Mouse (Mus musculus): Measurements from ENCODE around the gene Mdm2. TPM values are rescaled to one million over a fixed set of nuclear protein-coding genes. Genes with fewer than 3 reads are reported as not detected.

The Mdm2 gene
- total and polyA plus RNA-seq, 2 experiments from 2014 or later = 28.7 to 65.1 TPM

- H3K4me1 ChIP-seq (ENCODE audit: insufficient read depth, low read length) = no peaks in the 10 kb centered on the region
- ATAC-seq (ENCODE audit: low FRiP score) = no peak
- H3K9ac ChIP-seq (replicated peaks; ENCODE audit: low read length, poor library complexity, severe bottlenecking) = no peak overlapping the region
- peaks cover 62% of the 10 kb centered on the region for H3K36me3 ChIP-seq (ENCODE audit: insufficient read depth, low read length)
- no peak overlapping the region for H3K4me3 ChIP-seq (ENCODE audit: low read depth, low read length)
- H3K27ac ChIP-seq (ENCODE audit: low read depth, low read length) = no peak overlapping the region
- H3K27me3 ChIP-seq (ENCODE audit: insufficient read depth, low read length) = no peaks in the 10 kb centered on the region
- no peak for TF ChIP-seq CTCF (IDR thresholded peaks at IDR 0.05)
- H3K4me2 ChIP-seq (ENCODE audit: low read depth, low read length, poor library complexity, severe bottlenecking) = no peak overlapping the region
- no peak for DNase-seq (ENCODE audit: low spot score)
- WGBS = 100% methylated on average over 1 of the region's 1 CpGs
- H3K9me3 ChIP-seq (ENCODE audit: low read length) = no peaks in the 10 kb centered on the region
Observed at GRCm38 (mm10) chr10:117757259-117757658, 46.7 kb upstream of the Mdm2 start.

- no peaks in the 10 kb centered on the region for H3K9me3 ChIP-seq (ENCODE audit: low read length)
- H3K4me2 ChIP-seq (ENCODE audit: low read depth, low read length, poor library complexity, severe bottlenecking) = no peak overlapping the region
- whole genome bisulfite sequencing = 95% methylated on average over 5 of the region's 5 CpGs
- no peak overlapping the region for H3K4me3 ChIP-seq (ENCODE audit: low read depth, low read length)
- no peaks in the 10 kb centered on the region for H3K4me1 ChIP-seq (ENCODE audit: insufficient read depth, low read length)
- H3K27ac ChIP-seq (ENCODE audit: low read depth, low read length) = no peak overlapping the region
- DNase-seq (ENCODE audit: low spot score) = no peak
- H3K9ac ChIP-seq (replicated peaks; ENCODE audit: low read length, poor library complexity, severe bottlenecking) = no peak overlapping the region
- no peak for ATAC-seq (ENCODE audit: low FRiP score)
- no peaks in the 10 kb centered on the region for H3K27me3 ChIP-seq (ENCODE audit: insufficient read depth, low read length)
- no peak for TF ChIP-seq CTCF (IDR thresholded peaks at IDR 0.05)
- peaks cover 62% of the 10 kb centered on the region for H3K36me3 ChIP-seq (ENCODE audit: insufficient read depth, low read length)
Observed at GRCm38 (mm10) chr10:117756784-117757183, 46.2 kb upstream of the Mdm2 start.

GRCm38 (mm10) chr10:117755799-117756467, 45.4 kb upstream of the Mdm2 start:
- no peak for TF ChIP-seq CTCF (IDR thresholded peaks at IDR 0.05)
- no peaks in the 10 kb centered on the region for H3K27me3 ChIP-seq (ENCODE audit: insufficient read depth, low read length)
- ATAC-seq (ENCODE audit: low FRiP score) = no peak
- DNase-seq (ENCODE audit: low spot score) = no peak
- no peak overlapping the region for H3K4me3 ChIP-seq (ENCODE audit: low read depth, low read length)
- H3K4me1 ChIP-seq (ENCODE audit: insufficient read depth, low read length) = no peaks in the 10 kb centered on the region
- no peak overlapping the region for H3K27ac ChIP-seq (ENCODE audit: low read depth, low read length)
- H3K4me2 ChIP-seq (ENCODE audit: low read depth, low read length, poor library complexity, severe bottlenecking) = no peak overlapping the region
- WGBS = 94% methylated on average over 11 of the region's 11 CpGs
- no peak overlapping the region for H3K9ac ChIP-seq (replicated peaks; ENCODE audit: low read length, poor library complexity, severe bottlenecking)
- H3K9me3 ChIP-seq (ENCODE audit: low read length) = no peaks in the 10 kb centered on the region
- peaks cover 59% of the 10 kb centered on the region for H3K36me3 ChIP-seq (ENCODE audit: insufficient read depth, low read length)

- WGBS = 94% methylated on average over 13 of the region's 13 CpGs
- Histone ChIP-seq H3K27me3 (ENCODE audit: insufficient read depth, low read length) (no peaks in the 10 kb centered on the region), H3K36me3 (ENCODE audit: insufficient read depth, low read length) (peaks cover 53% of the 10 kb centered on the region), H3K27ac (ENCODE audit: low read depth, low read length) (no peak overlapping the region), H3K9ac (replicated peaks; ENCODE audit: low read length, poor library complexity, severe bottlenecking) (no peak overlapping the region), H3K9me3 (ENCODE audit: low read length) (no peaks in the 10 kb centered on the region), H3K4me1 (ENCODE audit: insufficient read depth, low read length) (no peaks in the 10 kb centered on the region), H3K4me2 (ENCODE audit: low read depth, low read length, poor library complexity, severe bottlenecking) (no peak overlapping the region), H3K4me3 (ENCODE audit: low read depth, low read length) (no peak overlapping the region)
- DNase-seq (ENCODE audit: low spot score) = no peak
- TF ChIP-seq CTCF (IDR thresholded peaks at IDR 0.05) = no peak
- no peak for ATAC-seq (ENCODE audit: low FRiP score)
Observed at GRCm38 (mm10) chr10:117755086-117755798, 44.7 kb upstream of the Mdm2 start.

- peaks cover 49% of the 10 kb centered on the region for H3K36me3 ChIP-seq (ENCODE audit: insufficient read depth, low read length)
Observed at GRCm38 (mm10) chr10:117754609-117754940, 44.0 kb upstream of the Mdm2 start.

More at GRCm38 (mm10) chr10:117754609-117754940, 44.0 kb upstream of the Mdm2 start:
- Histone ChIP-seq H3K9me3 (ENCODE audit: low read length) (no peaks in the 10 kb centered on the region), H3K27ac (ENCODE audit: low read depth, low read length) (no peak overlapping the region), H3K9ac (replicated peaks; ENCODE audit: low read length, poor library complexity, severe bottlenecking) (no peak overlapping the region), H3K27me3 (ENCODE audit: insufficient read depth, low read length) (no peaks in the 10 kb centered on the region), H3K4me1 (ENCODE audit: insufficient read depth, low read length) (no peaks in the 10 kb centered on the region), H3K4me2 (ENCODE audit: low read depth, low read length, poor library complexity, severe bottlenecking) (no peak overlapping the region), H3K4me3 (ENCODE audit: low read depth, low read length) (no peak overlapping the region)
- ATAC-seq (ENCODE audit: low FRiP score) = no peak
- 97% methylated on average over 7 of the region's 7 CpGs for WGBS
- DNase-seq (ENCODE audit: low spot score) = no peak
- TF ChIP-seq CTCF (IDR thresholded peaks at IDR 0.05) = no peak

All from midbrain, postnatal 0 days (tissue).